Mouse (Mus musculus): ENCODE measurements around the gene Clspn. TPM values are rescaled to one million over a fixed set of nuclear protein-coding genes. Genes with fewer than 3 reads are reported as not detected.

Clspn gene
- total RNA-seq, 1 experiment from 2014 or later: 11.3 TPM

DNA sequence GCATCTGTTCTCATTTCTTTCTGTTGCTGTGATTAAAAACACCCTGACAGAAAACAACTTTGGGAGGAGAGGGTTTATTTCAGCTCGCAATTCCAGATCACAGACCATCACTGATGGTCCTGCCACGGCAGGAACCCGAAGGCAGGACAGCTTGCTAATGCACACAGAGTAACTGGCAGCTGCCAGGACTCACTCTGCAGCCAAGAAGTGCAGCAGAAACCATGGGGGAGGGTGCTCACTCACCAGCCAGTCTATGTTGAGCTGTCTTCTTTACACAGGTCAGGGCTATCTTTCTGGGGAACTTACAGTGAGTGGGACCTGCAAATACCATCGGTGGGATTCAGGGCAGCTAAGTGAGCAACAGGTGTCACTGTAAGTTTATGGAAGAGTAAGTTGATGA is 80.7 kb downstream of the Clspn start:
- DNase-seq: no peak

DNA sequence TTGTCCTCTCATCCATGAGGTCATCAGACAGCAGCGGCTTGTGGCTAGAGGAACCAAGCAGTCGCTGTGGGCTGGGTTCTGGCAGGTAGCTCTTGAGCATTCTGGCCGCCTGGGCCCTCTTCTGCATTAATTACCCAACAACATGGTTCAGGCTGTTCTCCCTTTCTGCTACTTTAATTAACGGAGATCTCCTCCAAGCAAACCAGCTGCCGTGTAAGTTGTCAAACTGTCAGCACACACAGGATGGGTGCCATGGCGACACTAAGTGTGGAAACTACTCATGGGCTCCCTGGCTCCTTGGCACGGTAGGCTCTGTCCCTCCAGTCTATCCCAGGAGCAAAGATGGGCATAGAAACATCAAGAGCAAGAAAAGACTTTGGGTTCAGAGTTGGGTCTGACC is 82.6 kb downstream of the Clspn start:
- DNase-seq: no peak

DNA sequence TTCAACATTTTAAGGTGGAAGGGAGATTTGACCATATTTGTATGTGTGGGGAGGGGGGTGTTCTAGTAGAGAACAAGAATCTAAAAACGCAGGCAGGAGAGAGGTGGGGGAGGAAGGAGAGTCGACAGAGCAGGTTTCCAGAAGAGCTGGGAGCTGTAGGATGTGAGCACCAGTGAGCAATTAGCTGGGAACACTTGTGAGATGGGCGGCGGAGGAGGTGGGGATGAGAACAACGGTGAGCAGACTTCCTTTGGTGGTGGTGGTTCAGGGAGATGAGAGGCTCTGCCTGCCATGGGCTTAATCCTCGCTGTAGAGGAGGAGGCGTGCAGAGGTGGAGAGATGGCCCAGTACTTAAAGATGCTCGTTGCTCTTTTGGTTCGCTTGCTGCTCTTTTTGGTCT is 85.2 kb downstream of the Clspn start:
- DNase-seq: no peak

Small RNA genes lying within 50 kb of the gene (microRNA-seq; reads per million reads assigned to microRNA genes)
- 0.38 to 0.43 reads per million in 2 experiments for gene Mir7119

Other genes starting within 250 kb of the Clspn start
- 27.3 and 34.9 TPM in 2 replicates for gene Adprhl2, start 235.2 kb upstream of the Clspn start, total RNA-seq (2021)
- gene Tekt2, start 231.2 kb upstream of the Clspn start, total RNA-seq (2021): 2.4 and 3.3 TPM in 2 replicates
- gene Ago3, start 127.4 kb upstream of the Clspn start, total RNA-seq (2021): 19.3 and 20.8 TPM in 2 replicates
- 27.5 and 29.3 TPM in 2 replicates for gene Ago1, start 88.4 kb upstream of the Clspn start, total RNA-seq (2021)
- 4.3 and 5.9 TPM in 2 replicates for gene Ago4, start 23.5 kb upstream of the Clspn start, total RNA-seq (2021)
- 8.8 and 11.7 TPM in 2 replicates for gene 5730409E04Rik, start 52.9 kb downstream of the Clspn start, total RNA-seq (2021)
- 184 and 190 TPM in 2 replicates for gene Psmb2, start 120.7 kb downstream of the Clspn start, total RNA-seq (2021)
- gene Tfap2e, start 179.3 kb downstream of the Clspn start, total RNA-seq (2021): not detected in 2 replicates
- 23.8 and 30.8 TPM in 2 replicates for gene Ncdn, start 196.5 kb downstream of the Clspn start, total RNA-seq (2021)
- gene AU040320, start 196.6 kb downstream of the Clspn start, total RNA-seq (2021): 28.9 and 32.4 TPM in 2 replicates

Data from adrenal gland, postnatal 14 days (tissue).